13 mouse cellular contexts compared by ENCODE assay signal in the genomic region with DNA sequence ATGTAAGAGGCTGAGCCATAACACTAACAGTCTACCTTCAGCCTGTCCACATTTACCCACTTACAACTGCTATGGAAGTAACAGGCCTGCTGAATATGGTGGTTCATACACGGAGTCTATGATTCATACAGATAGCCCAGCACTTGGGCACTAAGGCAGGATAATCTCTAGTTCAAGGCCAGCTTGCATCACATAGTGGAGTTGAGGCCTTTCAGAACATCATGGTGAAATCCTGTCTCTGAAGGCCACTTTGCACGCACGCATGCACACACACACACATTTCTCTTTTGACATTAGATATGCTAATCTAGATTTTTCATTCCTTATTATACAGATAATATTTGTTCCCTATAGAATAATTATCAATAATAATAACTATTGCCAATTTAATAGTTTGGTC.
"Had no signal": no experiment of that assay in that cellular context is flagged by ENCODE, and none has a peak within 500 bp of the region (broad histone marks: within the 10 kb centered on the region; RNA-seq: fewer than 3 reads in every experiment).

No protein-coding gene starts in this region.

- DNase-seq: gastrocnemius, postnatal 14 days; gastrocnemius, postnatal 36 days; heart, adult 11 months; heart, adult 2 months; heart, postnatal 14 days; heart, postnatal 36 days; kidney, adult 11 months; kidney, adult 2 months; kidney, adult 9 months; kidney, postnatal 25 days; kidney, postnatal 4 days; liver; liver, embryonic 13.5 days had no signal
